Mouse (Mus musculus): ENCODE measurements around the gene Daglb. TPM values are rescaled to one million over a fixed set of nuclear protein-coding genes. Genes with fewer than 3 reads are reported as not detected.

Daglb gene
- polyA plus RNA-seq, 1 experiment from 2014 or later = 9.3 TPM

DNA sequence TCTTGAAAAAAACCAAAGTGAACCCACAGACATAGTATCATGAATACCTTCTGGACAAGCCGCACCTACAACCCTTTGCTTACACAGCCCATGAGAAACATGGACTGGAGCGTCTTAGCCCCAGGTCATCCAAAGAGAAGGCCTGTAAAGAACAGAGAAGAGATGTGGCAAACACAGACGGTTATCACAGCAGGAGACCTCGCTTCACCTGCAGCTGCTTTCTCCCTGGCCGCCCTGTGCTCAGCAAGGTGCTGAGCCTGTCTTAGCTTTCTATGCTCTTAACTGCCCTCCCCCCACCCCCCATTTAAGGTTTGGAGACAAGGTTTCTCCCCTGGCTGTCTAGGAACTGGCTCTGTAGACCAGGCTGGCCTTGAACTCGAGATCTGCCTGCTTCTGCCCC, 90.8 kb downstream of the Daglb start:
- Histone ChIP-seq H3K9ac (ENCODE audit: low read length) (no peak overlapping the region), H3K4me3 (ENCODE audit: low read depth, low read length) (no peak overlapping the region), H3K27me3 (replicated peaks; ENCODE audit: control insufficient read depth, insufficient read depth, low read length) (no peaks in the 10 kb centered on the region), H3K36me3 (ENCODE audit: control insufficient read depth, insufficient read depth, low read length) (peaks cover 9% of the 10 kb centered on the region; the same call in 1 of the 2 replicates), H3K4me1 (replicated peaks; ENCODE audit: control insufficient read depth, insufficient read depth, low read length) (0 out of 2 replicates have a peak, but pooled peaks cover under 1% of the 10 kb centered on the region), H3K4me2 (ENCODE audit: low read length) (no peak overlapping the region), H3K9me3 (ENCODE audit: control insufficient read depth, low read length) (no peaks in the 10 kb centered on the region), H3K27ac (ENCODE audit: low read depth) (no peak overlapping the region)
- 76% methylated on average over 6 of the region's 6 CpGs for WGBS
- DNase-seq (ENCODE audit: low spot score) (no peak), ATAC-seq (replicated peaks; ENCODE audit: low FRiP score, low TSS enrichment, low read depth) (no peak)

Other genes starting within 250 kb of the Daglb start
- not detected in 2 replicates for gene Spdye4a, start 237.7 kb upstream of the Daglb start, polyA plus RNA-seq (2014; fragmentation: Nextera tagmentation; extraction: Ambion mirVana)
- 14.0 and 16.6 TPM in 2 replicates for gene Zfp12, start 229.4 kb upstream of the Daglb start, polyA plus RNA-seq (2014; fragmentation: Nextera tagmentation; extraction: Ambion mirVana)
- gene Zfp316, start 194.6 kb upstream of the Daglb start, polyA plus RNA-seq (2014; fragmentation: Nextera tagmentation; extraction: Ambion mirVana) = 1.2 and 2.0 TPM in 2 replicates
- not detected in 2 replicates for gene Zfp853, start 171.0 kb upstream of the Daglb start, polyA plus RNA-seq (2014; fragmentation: Nextera tagmentation; extraction: Ambion mirVana)
- 35.7 and 37.5 TPM in 2 replicates for gene E130309D02Rik, start 149.2 kb upstream of the Daglb start, polyA plus RNA-seq (2014; fragmentation: Nextera tagmentation; extraction: Ambion mirVana)
- gene Zdhhc4, start 135.3 kb upstream of the Daglb start, polyA plus RNA-seq (2014; fragmentation: Nextera tagmentation; extraction: Ambion mirVana) = 73.5 and 78.4 TPM in 2 replicates
- gene Grid2ip, start 107.2 kb upstream of the Daglb start, polyA plus RNA-seq (2014; fragmentation: Nextera tagmentation; extraction: Ambion mirVana) = 0.28 and 0.30 TPM in 2 replicates
- gene Kdelr2, start 60.7 kb upstream of the Daglb start, polyA plus RNA-seq (2014; fragmentation: Nextera tagmentation; extraction: Ambion mirVana) = 311 and 337 TPM in 2 replicates
- gene Rac1, start 63.5 kb downstream of the Daglb start, polyA plus RNA-seq (2014; fragmentation: Nextera tagmentation; extraction: Ambion mirVana) = 439 and 475 TPM in 2 replicates
- 51.6 and 52.2 TPM in 2 replicates for gene Cyth3, start 157.9 kb downstream of the Daglb start, polyA plus RNA-seq (2014; fragmentation: Nextera tagmentation; extraction: Ambion mirVana)